Mouse (Mus musculus) kidney, embryonic 16.5 days (tissue): ENCODE data around the gene Spp1. TPM values are rescaled to one million over a fixed set of nuclear protein-coding genes. Genes with fewer than 3 reads are reported as not detected.

Experiments
- ATAC-seq: fragments of 200-750 bp; cut with Nextera tagmentation; 2 replicates; pipeline ENCODE4 v1.8.0; 2017; ENCODE audit warnings: moderate TSS enrichment; ENCODE audit not compliant: low FRiP score, low TSS enrichment
- H3K27ac ChIP-seq: fragments of 300-500 bp; sonication (generic); 2 replicates; pipeline ENCODE4 v1.5.1; 2014; ENCODE audit warnings: low read length
- H3K27me3 ChIP-seq: fragments of 300-500 bp; sonication (generic); 2 replicates; pipeline ENCODE4 v1.6.1; 2014; ENCODE audit warnings: low read length, control low read depth, mixed read lengths; ENCODE audit not compliant: insufficient read depth
- H3K36me3 ChIP-seq: fragments of 300-500 bp; sonication (generic); 2 replicates; pipeline ENCODE4 v1.6.1; 2014; ENCODE audit warnings: low read length, control low read depth, mixed read lengths; ENCODE audit not compliant: insufficient read depth
- H3K4me1 ChIP-seq: fragments of 300-500 bp; sonication (generic); 2 replicates; pipeline ENCODE4 v1.6.1; 2014; ENCODE audit warnings: low read length, control low read depth, mixed read lengths; ENCODE audit not compliant: insufficient read depth
- H3K4me2 ChIP-seq: fragments of 300-500 bp; sonication (generic); replicated peaks from 2 replicates; pipeline ENCODE4 v1.6.1; 2014; ENCODE audit warnings: low read depth, low read length
- H3K4me3 ChIP-seq: fragments of 300-500 bp; sonication (generic); 2 replicates; pipeline ENCODE4 v1.5.1; 2014; ENCODE audit warnings: mild to moderate bottlenecking, low read length
- H3K9ac ChIP-seq: fragments of 300-500 bp; sonication (generic); replicated peaks from 2 replicates; pipeline ENCODE4 v1.6.1; 2014; ENCODE audit warnings: low read length
- H3K9me3 ChIP-seq: fragments of 300-500 bp; sonication (generic); 2 replicates; pipeline ENCODE4 v1.6.1; 2016; ENCODE audit warnings: low read length, control low read depth
- WGBS: fragments of 180-500 bp; shearing (Covaris S2); extraction: QIAGEN DNeasy Blood & Tissue Kit; methylation state at CpG from one replicate; pipeline ENCODE4 v1.1.7; 2014; 5-methylcytosine and 5-hydroxymethylcytosine counted together
- polyA plus RNA-seq: library from polyadenylated mRNA; unstranded; fragments of >200 nt; fragmentation: Nextera tagmentation; extraction: Ambion mirVana; gene quantifications from 2 replicates; pipeline ENCODE4 v1.2.1, GENCODE M21; 2015

Spp1 gene
- polyA plus RNA-seq, 1 experiment from 2014 or later: 243 TPM

GRCm38 (mm10) chr5:104468586-104468985 lies 33.7 kb downstream of the Spp1 start:
- Histone ChIP-seq H3K4me1 (no peaks in the 10 kb centered on the region), H3K4me2 (no peak overlapping the region), H3K4me3 (no peak overlapping the region), H3K36me3 (peaks cover 70% of the 10 kb centered on the region), H3K27ac (no peak overlapping the region), H3K9me3 (no peaks in the 10 kb centered on the region), H3K9ac (no peak overlapping the region), H3K27me3 (no peaks in the 10 kb centered on the region)
- 95% methylated on average over 5 of the region's 5 CpGs for WGBS
- ATAC-seq: no peak

- WGBS: 79% methylated on average over 5 of the region's 5 CpGs
Observed at GRCm38 (mm10) chr5:104470981-104471391, 36.1 kb downstream of the Spp1 start.

GRCm38 (mm10) chr5:104472371-104472770 lies 37.5 kb downstream of the Spp1 start:
- Histone ChIP-seq H3K4me1 (no peaks in the 10 kb centered on the region), H3K4me2 (no peak overlapping the region), H3K4me3 (no peak overlapping the region), H3K36me3 (peaks cover 45% of the 10 kb centered on the region), H3K27ac (no peak overlapping the region), H3K27me3 (no peaks in the 10 kb centered on the region), H3K9ac (no peak overlapping the region), H3K9me3 (no peaks in the 10 kb centered on the region)
- ATAC-seq: no peak
- WGBS: 94% methylated on average over 8 of the region's 8 CpGs

More at GRCm38 (mm10) chr5:104470981-104471391, 36.1 kb downstream of the Spp1 start:
- Histone ChIP-seq H3K4me1 (no peaks in the 10 kb centered on the region), H3K4me2 (no peak overlapping the region), H3K36me3 (peaks cover 49% of the 10 kb centered on the region), H3K4me3 (no peak overlapping the region), H3K27me3 (no peaks in the 10 kb centered on the region), H3K27ac (peak overlapping the region; percentile 55; the same call in 1 of the 2 replicates), H3K9ac (no peak overlapping the region), H3K9me3 (no peaks in the 10 kb centered on the region)
- ATAC-seq: no peak; the same call in 1 of the 2 replicates

GRCm38 (mm10) chr5:104480367-104480766 lies 45.4 kb downstream of the Spp1 start:
- H3K9me3 ChIP-seq: no peaks in the 10 kb centered on the region
- peaks cover 67% of the 10 kb centered on the region for H3K36me3 ChIP-seq
- no peaks in the 10 kb centered on the region for H3K4me1 ChIP-seq
- WGBS: 79% methylated on average over 7 of the region's 7 CpGs
- no peak overlapping the region for H3K4me2 ChIP-seq
- H3K27me3 ChIP-seq: no peaks in the 10 kb centered on the region
- no peak overlapping the region for H3K9ac ChIP-seq
- ATAC-seq: peak; percentile 49; the same call in 1 of the 2 replicates
- no peak overlapping the region for H3K27ac ChIP-seq
- no peak overlapping the region for H3K4me3 ChIP-seq

GRCm38 (mm10) chr5:104482856-104483255 lies 47.9 kb downstream of the Spp1 start:
- no peaks in the 10 kb centered on the region for H3K27me3 ChIP-seq
- no peak for ATAC-seq
- no peaks in the 10 kb centered on the region for H3K4me1 ChIP-seq
- no peak overlapping the region for H3K9ac ChIP-seq
- no peak overlapping the region for H3K27ac ChIP-seq
- H3K9me3 ChIP-seq: no peaks in the 10 kb centered on the region
- no peak overlapping the region for H3K4me3 ChIP-seq
- H3K36me3 ChIP-seq: peaks cover 72% of the 10 kb centered on the region
- H3K4me2 ChIP-seq: no peak overlapping the region
- 76% methylated on average over 8 of the region's 8 CpGs for WGBS

Other genes starting within 250 kb of the Spp1 start
- 0.10 and 0.20 TPM in 2 replicates for gene Dmp1, start 232.5 kb upstream of the Spp1 start, polyA plus RNA-seq
- gene Ibsp, start 135.9 kb upstream of the Spp1 start, polyA plus RNA-seq: 0.32 and 1.1 TPM in 2 replicates
- not detected in 2 replicates for gene Mepe, start 109.8 kb upstream of the Spp1 start, polyA plus RNA-seq
- 15.2 and 17.4 TPM in 2 replicates for gene Pkd2, start 24.3 kb downstream of the Spp1 start, polyA plus RNA-seq
- 11.1 and 12.5 TPM in 2 replicates for gene BC005561, start 73.2 kb downstream of the Spp1 start, polyA plus RNA-seq